Mouse (Mus musculus) lung, adult 2 months (tissue): ENCODE measurements around the gene Cpd. TPM values are rescaled to one million over a fixed set of nuclear protein-coding genes. Genes with fewer than 3 reads are reported as not detected.
A peak's percentile ranks its signal among the peaks of the same experiment; 100 is the strongest.
"Not testable (repeated sequence)": the region's sequence is repeated elsewhere in the genome, so short reads cannot be mapped to it uniquely, and the experiment has no call there.

Experiments used
- DNase-seq: peaks from one replicate; pipeline ENCODE4 v3.0.0; 2022
- H3K4me1 ChIP-seq: fragments of 200-500 bp; 2 replicates; pipeline ENCODE4 v1.6.1; 2011; ENCODE audit warnings: low read length; ENCODE audit not compliant: control insufficient read depth, insufficient read depth
- H3K4me3 ChIP-seq: fragments of 200-500 bp; replicated peaks from 2 replicates; pipeline ENCODE3; 2011; ENCODE audit warnings: low read depth, mild to moderate bottlenecking, control low read depth, low read length; ENCODE audit errors: extremely low read depth
- CTCF ChIP-seq: fragments of 200-500 bp; IDR thresholded peaks from 2 replicates; pipeline ENCODE4 v1.5.1; 2011; ENCODE audit warnings: mild to moderate bottlenecking, low read length, control low read depth; ENCODE audit not compliant: insufficient read depth
- POLR2A ChIP-seq: fragments of 200-500 bp; IDR thresholded peaks from 2 replicates; pipeline ENCODE4 v1.6.1; 2011; ENCODE audit warnings: low read depth, mild to moderate bottlenecking, control low read depth, low read length, borderline replicate concordance; ENCODE audit errors: extremely low read depth
- WGBS: fragments of 180-500 bp; shearing (Covaris S2); methylation state at CpG from one replicate; pipeline ENCODE4 v1.1.7; 2018; 5-methylcytosine and 5-hydroxymethylcytosine counted together
- polyA plus RNA-seq: library from polyadenylated mRNA; depleted of rRNA; stranded (reverse); fragments of >200 nt; gene quantifications from 2 replicates; pipeline ENCODE4 v1.2.3, GENCODE M21; 2012

The Cpd gene
- polyA plus RNA-seq, 1 experiment: 49.0 TPM

- H3K4me3 ChIP-seq: no peak overlapping the region
- no peak for DNase-seq
- no peak for TF ChIP-seq CTCF
- no peak for TF ChIP-seq POLR2A
- peaks cover 9% of the 10 kb centered on the region; the same call in 1 of the 2 replicates for H3K4me1 ChIP-seq
- 65% methylated on average over 7 of the region's 7 CpGs for WGBS
These were observed 22.5 kb downstream of the Cpd start for GRCm38 (mm10) chr11:76824238-76824884.

DNA sequence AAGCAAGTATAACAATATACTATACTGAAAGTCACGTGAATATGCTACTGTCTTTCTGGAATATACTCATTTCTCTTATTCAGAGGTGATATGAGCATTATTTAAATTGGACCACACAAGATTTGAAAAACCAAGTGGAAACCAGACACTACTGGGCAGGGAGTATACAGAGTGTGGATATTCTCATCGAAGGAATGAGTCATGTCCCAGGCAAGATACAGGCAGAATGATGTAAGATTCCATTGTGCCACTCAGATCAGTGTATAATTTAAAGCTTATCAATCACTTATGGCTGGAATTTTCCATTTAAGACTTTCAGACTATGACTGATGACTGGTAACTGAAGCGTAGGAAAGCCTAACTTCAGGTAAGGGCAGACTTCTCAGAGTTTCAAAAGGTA lies 23.2 kb downstream of the Cpd start:
- Histone ChIP-seq H3K4me3 (no peak overlapping the region), H3K4me1 (peaks cover 9% of the 10 kb centered on the region; the same call in 1 of the 2 replicates)
- WGBS: 74% methylated on average over 3 of the region's 3 CpGs
- no peak for DNase-seq
- TF ChIP-seq POLR2A: no peak
- no peak for TF ChIP-seq CTCF

DNA sequence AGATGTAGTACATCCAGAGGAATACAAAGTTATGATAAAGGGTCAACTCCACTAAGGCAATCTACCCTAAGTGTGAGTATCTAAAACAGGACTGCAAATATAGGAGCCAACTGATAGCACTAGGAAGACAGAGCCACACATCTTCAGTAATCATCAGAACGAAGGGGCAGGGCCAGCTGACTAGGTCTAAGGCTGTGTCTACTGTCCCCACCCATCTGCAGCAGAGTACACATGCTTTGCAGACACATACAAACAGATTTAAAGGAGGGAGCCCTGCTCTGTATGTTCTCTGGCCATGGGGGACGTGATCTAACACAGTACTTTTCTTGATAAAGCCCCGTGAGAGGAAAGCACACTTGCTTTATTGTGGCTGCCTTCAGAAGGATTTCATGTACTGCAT lies 25.5 kb downstream of the Cpd start:
- TF ChIP-seq POLR2A: no peak
- TF ChIP-seq CTCF: no peak
- DNase-seq: no peak
- Histone ChIP-seq H3K4me1 (peaks cover 9% of the 10 kb centered on the region; the same call in 1 of the 2 replicates), H3K4me3 (no peak overlapping the region)
- 55% methylated on average over 3 of the region's 3 CpGs for WGBS

DNA sequence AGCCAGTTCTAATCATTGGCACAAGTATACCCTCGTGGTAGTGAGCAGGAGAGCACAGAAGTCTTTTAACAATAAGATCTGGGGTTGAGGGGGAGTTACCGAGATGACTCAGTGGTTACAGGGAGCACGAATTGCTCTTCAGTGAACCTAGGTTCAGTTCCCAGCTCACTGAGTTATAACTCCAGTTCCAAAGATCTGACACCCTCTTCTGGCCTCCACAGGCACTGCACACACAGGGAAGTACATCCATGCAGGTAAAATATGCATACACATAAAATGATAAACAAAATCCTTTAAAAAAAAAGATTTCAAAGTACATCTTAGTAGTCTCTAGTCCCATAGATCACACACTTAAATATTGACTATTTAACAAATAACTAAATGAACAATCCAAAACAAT lies 29.2 kb downstream of the Cpd start:
- 87% methylated on average over 3 of the region's 3 CpGs for WGBS
- H3K4me1 ChIP-seq: peaks cover 5% of the 10 kb centered on the region; the same call in 1 of the 2 replicates
- no peak overlapping the region for H3K4me3 ChIP-seq
- DNase-seq: no peak
- TF ChIP-seq POLR2A (no peak), CTCF (no peak)

GRCm38 (mm10) chr11:76810706-76811495 lies 35.9 kb downstream of the Cpd start:
- DNase-seq: no peak
- 81% methylated on average over 9 of the region's 9 CpGs for WGBS

GRCm38 (mm10) chr11:76809450-76809849 lies 37.4 kb downstream of the Cpd start:
- Histone ChIP-seq H3K4me1 (no peaks in the 10 kb centered on the region; the same call in 1 of the 2 replicates), H3K4me3 (no peak overlapping the region)
- no peak for DNase-seq
- TF ChIP-seq POLR2A (no peak), CTCF (no peak)
- WGBS: 28% methylated on average over 3 of the region's 3 CpGs

More at GRCm38 (mm10) chr11:76810706-76811495, 35.9 kb downstream of the Cpd start:
- H3K4me3 ChIP-seq: no peak overlapping the region
- TF ChIP-seq POLR2A (no peak), CTCF (peak; percentile 63)
- H3K4me1 ChIP-seq: no peaks in the 10 kb centered on the region; the same call in 1 of the 2 replicates

GRCm38 (mm10) chr11:76808550-76808949 lies 38.3 kb downstream of the Cpd start:
- no peaks in the 10 kb centered on the region; the same call in 1 of the 2 replicates for H3K4me1 ChIP-seq
- no peak for TF ChIP-seq CTCF
- TF ChIP-seq POLR2A: no peak
- no peak for DNase-seq
- H3K4me3 ChIP-seq: no peak overlapping the region
- 95% methylated on average over 7 of the region's 7 CpGs for WGBS

GRCm38 (mm10) chr11:76807007-76807679 lies 39.7 kb downstream of the Cpd start:
- 90% methylated on average over 3 of the region's 3 CpGs for WGBS
- Histone ChIP-seq H3K4me3 (no peak overlapping the region), H3K4me1 (no peaks in the 10 kb centered on the region; the same call in 1 of the 2 replicates)
- no peak for DNase-seq
- no peak for TF ChIP-seq CTCF
- no peak for TF ChIP-seq POLR2A

- WGBS: 90% methylated on average over 4 of the region's 4 CpGs
- DNase-seq: no peak
- no peak overlapping the region for H3K4me3 ChIP-seq
- TF ChIP-seq POLR2A (no peak), CTCF (no peak)
- no peaks in the 10 kb centered on the region; the same call in 1 of the 2 replicates for H3K4me1 ChIP-seq
These were observed 40.8 kb downstream of the Cpd start for GRCm38 (mm10) chr11:76806026-76806425.

GRCm38 (mm10) chr11:76805072-76805471 lies 41.7 kb downstream of the Cpd start:
- not testable (repeated sequence) for DNase-seq, H3K4me1 ChIP-seq
- 94% methylated on average over 4 of the region's 4 CpGs for WGBS

More at GRCm38 (mm10) chr11:76805072-76805471, 41.7 kb downstream of the Cpd start:
- H3K4me3 ChIP-seq: not testable (repeated sequence)
